Mouse (Mus musculus) spleen, postnatal 4 days (tissue): Measurements from ENCODE around the gene Akt2.
A peak's percentile ranks its signal among the peaks of the same experiment; 100 is the strongest.
"Not testable (repeated sequence)": the region's sequence is repeated elsewhere in the genome, so short reads cannot be mapped to it uniquely, and the experiment has no call there.

Experiments
- DNase-seq, 2 experiments: peaks; one replicate each; pipeline ENCODE4 v3.0.0; 2022; ENCODE audit warnings: low spot score in 2 of 2

The Akt2 gene

DNA sequence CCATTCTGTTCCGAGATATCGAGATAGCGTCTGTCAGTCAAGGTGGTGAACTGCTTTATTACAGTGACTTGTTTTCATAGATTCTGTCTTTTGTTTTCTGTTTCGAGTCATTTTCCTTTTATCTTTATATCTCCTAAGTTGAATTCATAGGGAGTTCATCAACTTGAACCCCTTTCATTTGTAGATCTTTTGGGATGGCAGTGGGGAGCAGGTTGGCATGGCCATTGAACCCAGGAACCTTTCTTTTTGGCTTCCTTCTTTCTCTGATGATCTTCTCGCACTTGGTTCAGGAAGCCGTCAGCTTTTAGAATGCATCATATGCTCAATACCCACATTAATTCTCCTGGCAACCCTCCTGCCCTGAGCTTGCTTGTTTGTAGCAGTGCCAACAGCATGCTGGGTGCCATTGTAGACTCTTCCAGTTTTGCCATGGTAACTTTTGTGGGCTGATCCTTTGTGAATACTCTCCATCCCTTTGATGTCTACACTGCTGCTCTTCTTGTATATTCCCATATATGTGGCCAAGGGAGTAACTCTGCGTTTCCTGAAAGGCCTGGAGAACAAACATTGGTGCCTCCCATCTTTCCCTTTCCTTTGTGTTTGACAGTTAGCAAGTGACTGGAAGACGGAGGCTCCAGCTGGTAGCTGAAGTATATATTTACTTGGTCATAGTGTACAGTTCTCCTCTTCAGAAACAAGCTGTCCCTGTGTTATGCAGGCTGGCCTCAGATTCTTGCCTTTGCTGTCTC lies 22.6 kb downstream of the Akt2 start:
- DNase-seq = no peak

DNA sequence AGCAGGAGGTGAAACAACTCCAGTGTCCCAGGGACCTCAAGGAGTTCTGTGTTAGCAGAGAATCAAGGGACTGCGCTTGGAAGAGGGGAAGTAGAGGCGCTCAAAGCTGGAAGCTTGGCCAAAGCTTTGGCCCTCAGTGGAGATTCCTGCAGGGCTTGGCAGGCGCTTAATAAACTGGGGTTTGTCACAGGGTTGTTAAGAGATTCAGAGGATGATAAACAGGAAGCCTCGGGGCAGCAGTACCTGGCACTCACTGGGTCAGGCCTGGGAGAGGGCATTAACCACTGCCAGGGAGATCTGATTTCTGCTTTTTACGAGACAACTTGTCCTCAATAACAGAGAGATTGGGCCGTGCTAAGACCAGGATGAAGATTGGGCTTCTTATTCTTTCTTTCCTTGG lies 29.7 kb downstream of the Akt2 start:
- DNase-seq = no peak

DNA sequence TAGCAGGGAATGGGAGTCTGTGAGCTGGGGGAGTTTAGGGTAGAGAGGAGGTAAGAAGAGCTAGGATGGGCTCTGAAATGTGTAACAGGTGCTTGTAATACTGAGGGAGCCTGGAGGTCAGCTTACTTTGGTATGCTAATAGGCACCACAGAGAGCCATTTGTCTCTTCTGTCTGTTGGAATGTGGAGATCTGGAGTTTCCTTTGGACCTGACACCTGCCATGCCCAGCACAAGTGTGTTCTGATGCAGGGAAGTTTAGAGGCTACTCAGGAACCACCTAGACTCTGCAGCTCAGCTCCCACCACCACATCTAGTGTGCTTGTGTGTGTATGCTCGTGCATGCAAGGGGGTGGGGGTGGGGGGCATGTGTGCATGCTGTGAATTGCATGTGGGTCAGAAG lies 30.9 kb downstream of the Akt2 start:
- no peak for DNase-seq

DNA sequence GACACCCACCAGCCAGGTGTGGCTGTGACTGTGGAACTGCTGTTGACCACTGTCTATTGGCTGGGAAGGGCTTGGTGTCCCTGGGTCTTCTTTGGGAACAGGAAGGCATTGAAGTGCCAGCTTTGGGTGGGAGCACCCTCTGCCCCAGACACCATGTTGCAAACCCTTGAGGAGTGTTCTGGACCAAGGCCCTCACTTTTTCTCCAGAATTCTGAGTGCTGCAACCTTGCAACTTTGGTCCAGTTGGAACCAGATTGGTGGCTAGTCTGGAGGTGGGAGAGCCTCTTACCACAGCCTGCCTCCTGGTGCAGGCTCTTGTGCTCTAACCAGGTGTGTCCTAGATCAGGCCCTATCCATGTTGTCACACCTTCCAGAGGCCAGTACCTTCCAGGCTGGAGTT lies 33.6 kb downstream of the Akt2 start:
- no peak for DNase-seq

DNA sequence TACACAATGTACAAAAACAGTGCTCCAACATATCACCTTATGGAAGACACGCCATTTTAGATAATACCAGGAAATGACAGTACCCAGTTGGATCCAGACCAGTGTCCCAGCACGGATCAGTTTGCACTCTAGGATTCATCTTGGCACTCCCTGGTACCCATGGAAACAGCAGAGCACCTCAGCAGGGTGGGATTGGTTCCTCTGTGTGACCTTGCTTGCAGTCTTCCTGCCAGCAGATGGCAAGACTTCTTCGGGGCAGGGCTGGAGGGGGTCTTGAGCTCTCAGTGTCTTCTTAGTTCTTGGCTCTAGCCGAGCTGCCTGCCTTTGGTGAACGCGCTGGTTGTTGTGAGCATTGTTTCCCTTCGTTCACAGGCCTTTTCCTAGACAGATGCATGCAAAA lies 36.4 kb downstream of the Akt2 start:
- no peak for DNase-seq

DNA sequence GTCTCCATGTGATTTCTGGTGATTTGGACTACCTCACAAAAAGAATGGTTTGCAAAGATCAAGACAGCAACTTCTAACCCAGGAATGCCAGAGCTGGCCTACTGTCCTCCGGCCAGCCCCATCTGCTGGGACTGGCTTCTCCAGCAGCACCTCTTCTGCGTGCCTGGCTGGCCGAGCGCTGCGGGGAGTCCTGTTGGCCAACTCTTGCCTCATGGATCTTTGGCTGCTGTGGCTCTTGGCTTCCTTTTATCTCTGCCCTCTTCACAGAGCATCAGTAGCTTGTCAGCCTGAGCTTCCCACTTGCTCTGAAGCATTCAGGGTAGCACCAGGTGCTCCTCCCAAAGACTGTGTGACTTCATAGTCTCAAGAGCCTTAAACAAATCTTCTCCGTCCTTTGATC lies 36.8 kb downstream of the Akt2 start:
- no peak for DNase-seq

DNA sequence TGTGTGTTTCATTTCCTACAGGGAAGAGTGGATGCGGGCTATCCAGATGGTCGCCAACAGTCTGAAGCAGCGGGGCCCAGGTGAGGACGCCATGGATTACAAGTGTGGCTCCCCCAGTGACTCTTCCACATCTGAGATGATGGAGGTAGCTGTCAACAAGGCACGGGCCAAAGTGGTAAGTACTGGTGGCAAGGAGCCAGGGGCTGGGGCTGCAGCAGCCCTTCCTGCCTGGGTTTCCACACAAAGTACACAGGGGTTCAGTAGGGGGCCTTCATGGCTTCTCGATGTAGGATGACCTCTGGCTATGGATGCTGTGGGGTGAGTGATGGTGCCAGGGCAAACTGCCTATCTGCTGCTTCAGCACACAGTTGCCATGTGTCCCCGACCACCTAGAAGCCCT lies 37.5 kb downstream of the Akt2 start:
- DNase-seq = not testable (repeated sequence)

DNA sequence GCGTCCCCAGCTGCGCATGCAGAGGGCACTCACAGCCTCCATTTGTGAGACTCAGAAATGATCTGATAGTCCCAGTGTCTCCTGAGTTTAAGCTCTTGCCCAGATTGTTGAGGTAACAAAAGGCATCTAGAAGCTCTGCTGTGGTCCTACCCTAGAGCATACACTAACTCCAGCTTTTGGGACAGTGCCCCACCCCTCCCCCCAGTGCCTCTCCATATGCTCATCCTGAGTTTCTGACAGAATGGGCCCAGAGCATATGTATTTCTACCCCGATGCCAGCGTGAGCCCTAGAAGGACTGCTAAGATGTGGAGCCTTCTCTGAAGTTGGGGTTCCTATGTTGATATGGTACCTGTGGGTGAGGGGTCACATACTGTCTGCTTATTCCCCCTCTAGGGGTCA lies 40.1 kb downstream of the Akt2 start:
- DNase-seq = no peak

DNA sequence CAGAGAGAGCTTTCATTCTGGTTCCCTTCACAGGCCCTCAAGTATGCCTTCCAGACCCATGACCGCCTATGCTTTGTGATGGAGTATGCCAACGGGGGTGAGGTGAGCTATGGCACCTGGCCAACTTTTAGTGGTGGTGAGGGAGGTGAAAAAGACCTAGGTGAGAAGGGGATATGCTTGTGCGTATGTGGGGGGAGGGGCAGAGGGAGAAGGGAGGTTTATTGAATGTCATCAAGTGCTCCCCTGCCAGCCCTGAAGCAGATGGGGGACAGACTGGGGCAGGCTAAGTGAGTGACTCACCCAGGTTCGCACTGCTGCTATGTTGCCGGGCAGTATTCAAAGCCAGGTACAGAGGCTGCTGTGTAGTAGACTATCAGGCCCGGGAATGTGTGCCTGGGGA lies 41.8 kb downstream of the Akt2 start:
- DNase-seq = no peak

DNA sequence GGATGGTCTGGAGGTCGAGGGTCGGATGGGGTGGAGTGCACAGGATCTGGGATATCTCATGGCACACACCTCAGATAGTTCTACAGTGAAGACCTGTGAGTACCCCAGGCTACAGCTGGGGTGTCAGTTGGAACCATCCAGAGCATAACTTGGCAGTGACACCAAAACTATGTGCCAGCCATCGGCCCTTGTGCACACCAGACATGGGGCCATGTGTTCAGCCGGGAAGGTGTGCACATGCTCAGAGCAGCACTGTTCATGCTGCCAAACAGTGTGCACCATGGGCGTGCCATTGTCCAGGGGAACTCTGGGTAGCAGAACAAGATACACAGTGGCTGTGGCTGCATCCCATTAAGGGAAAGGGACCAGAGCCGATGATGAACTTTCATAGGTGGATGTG lies 43.3 kb downstream of the Akt2 start:
- no peak for DNase-seq

DNA sequence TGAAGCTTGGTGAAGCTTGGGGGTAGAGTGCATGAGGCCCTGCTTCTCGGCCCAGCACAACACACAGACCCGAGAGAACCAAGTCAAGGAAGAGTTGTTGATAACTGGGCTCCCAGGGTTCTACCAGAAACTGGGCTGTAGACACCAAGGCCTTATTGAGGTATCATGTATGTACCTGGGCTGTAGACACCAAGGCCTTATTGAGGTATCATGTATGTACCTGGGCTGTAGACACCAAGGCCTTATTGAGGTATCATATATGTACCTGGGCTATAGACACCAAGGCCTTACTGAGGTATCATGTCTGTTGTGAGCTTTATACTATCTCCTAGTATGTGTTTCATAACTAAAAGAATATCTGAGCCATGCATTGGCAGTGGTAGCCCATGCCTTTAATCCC lies 43.7 kb downstream of the Akt2 start:
- not testable (repeated sequence) for DNase-seq

DNA sequence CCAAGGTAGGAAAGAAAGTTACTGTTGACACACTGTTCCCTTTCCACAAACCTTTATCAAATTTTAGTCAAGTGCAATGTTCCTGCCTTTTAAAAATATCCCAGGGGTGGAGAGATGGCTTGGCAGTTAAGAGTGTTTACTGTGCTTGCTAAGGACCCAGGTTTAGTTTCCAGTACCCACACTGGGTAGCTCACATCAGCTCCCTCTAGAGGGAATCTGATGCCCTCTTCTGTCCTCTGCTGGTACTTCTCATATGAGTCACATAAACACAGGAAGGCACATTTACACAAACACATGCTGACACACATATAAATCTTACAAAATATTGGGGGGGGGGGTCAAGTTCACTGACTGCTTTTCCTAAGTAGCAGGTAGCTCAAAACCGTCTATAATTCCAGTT lies 53.1 kb downstream of the Akt2 start:
- no peak for DNase-seq

DNA sequence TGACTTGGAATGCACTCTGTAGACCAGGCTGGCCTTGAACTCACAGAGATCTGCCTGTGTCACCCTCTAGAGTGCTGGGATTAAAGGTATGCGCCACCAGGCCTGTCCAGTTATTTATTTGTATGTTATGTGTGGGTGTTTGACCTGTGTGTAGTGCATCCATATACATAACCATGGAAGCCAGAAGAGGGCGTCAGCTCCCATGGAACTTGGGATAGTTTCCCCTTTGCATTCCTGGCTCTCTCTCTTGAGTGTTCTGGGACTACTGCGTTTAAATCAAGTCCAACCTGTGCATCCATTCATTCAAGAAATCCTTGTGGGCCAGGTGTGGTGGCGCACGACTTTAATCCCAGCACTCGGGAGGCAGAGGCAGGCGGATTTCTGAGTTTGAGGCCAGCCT lies 55.2 kb downstream of the Akt2 start:
- DNase-seq = no peak

DNA sequence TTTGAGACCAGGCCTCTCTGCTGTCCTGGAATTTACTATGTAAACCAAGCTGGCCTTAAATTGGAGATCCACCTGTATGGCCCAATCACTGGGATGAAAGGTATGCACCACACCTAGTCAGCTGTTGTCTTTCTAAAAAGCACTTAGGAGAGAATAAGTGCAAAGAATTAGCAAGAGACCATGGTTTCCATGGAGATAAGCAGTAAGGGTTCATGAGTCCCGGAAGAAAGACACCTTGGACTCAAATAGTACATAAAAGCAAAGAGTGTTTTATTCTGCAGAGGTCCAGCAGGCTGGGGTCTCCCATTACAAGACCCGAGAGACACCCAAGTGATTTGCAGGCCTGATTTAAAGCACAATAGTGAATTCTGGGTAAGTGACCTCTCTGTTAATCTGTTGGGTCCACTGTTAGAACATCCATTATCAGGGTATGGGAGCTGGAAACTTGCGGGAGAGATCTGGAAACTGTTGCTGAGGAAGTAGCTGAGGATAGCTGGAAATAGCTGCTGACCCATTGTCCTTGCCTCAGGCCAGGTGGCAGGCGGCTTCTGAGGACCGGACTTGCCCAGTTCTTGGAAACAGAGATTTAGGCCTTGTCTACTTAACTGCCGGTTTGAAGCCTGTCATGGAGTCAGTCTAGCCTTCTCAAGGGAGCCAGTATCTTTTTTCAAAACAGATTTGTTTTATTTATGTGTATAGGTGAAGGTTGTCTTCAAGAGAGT lies 56.1 kb downstream of the Akt2 start:
- no peak for DNase-seq

DNA sequence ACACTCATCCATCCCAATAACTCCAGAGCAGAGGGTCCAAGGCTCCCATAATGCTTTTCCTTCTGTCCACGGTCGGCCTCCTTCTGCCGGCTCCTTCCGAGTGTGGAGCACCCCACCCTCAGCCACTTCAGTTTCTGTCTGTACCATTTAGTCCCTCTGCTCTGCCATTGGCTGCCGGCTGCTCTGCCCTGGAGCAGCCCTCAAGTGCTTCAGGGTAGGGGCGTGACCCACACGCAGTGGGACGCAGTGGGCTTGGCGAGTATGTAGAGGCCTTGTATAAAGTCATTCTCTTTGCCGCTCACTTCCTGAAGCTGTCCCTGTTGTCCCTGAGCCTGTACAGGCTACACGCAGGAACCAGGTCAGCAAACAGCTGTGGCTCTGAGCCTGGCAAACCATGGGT lies 58.4 kb downstream of the Akt2 start:
- DNase-seq = no peak

DNA sequence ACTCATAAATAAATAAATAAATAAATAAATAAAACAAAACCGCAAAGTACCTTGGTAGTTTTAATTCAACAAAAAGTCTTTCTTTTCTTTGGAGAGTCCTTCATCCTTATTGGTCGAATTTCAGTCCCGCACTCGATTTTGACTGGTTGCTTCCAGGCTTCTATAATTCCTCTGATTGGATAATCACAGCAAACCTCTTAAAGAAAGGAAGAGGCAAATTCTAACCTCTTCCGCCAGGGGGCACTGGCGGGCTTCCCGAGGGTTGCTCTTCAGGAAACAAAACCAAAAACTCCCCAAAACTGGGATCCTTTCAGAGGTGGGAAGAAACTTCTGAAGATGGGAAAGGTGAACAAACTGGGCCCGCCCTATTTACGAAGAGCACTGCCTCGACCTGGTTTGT lies 59.6 kb downstream of the Akt2 start:
- peak; percentile 60 to 80 for DNase-seq

DNA sequence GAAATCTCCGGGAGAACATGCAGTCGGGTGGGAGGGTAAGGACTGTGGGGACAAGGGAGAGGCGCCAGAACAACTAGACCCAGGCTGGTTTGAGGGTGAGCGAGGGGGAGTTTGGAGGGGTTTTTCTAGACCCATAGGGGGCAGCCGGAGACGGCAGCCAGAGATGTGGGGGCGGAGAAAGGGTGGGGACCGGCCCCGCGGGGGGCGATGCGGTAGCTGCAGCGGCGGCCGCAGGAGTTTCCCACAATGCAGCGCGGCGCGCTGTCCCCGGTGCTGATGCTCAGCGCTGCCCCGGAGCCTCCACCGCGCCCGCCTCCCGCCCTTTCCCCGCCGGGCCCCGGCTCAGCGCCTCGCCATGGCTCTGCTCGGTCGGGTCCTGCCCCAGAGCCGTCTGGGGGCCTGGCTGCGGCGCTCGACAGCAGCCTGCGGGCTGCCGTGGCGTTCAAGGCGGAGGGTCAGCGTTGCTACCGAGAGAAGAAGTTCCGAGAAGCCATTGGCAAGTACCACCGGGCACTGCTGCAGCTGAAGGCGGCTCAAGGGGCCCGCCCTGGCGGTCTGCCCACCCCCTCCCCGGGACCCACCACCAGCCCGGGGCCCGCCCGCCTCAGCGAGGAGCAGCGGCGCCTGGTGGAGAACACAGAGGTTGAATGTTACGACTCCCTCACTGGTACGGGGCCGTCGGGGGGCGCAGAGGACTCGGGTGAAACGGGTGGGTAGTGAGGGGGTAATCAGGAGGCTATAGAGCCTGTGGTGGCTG lies 62.5 kb downstream of the Akt2 start, which contains the start of gene Ttc9b:
Gene Ttc9b (plus strand): TSS at position 235 of the 757 bp plus-strand sequence.
- DNase-seq = peak; percentile 38 to 77

DNA sequence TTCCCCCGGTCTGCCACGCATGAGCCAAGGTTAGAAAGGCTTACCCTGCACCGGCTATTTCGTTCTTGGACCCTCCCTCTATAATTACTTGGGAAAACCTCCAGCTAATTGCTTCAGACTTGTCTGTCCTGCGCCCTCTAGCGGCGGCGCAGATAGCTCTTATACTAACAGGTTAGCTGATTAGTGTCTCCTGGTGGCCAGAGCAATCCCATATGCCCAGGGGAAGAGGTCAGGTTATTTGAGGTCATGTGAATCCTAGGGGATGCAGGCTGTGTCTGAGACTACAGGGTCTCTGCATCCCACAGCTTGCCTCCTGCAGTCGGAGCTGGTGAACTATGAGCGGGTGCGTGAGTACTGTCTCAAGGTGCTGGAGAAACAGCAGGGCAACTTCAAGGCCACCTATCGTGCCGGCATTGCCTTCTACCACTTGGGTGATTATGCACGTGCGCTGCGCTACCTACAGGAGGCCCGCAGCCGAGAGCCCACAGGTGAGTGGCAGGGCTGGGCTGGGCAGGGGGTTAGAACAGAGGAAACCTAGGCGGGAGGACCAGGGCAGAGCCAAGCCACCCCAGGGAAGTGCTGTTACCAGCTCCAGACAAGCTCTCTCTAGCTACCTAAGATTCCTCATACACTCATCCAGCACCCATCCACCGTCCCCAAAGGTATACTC lies 63.4 kb downstream of the Akt2 start:
- DNase-seq = no peak

DNA sequence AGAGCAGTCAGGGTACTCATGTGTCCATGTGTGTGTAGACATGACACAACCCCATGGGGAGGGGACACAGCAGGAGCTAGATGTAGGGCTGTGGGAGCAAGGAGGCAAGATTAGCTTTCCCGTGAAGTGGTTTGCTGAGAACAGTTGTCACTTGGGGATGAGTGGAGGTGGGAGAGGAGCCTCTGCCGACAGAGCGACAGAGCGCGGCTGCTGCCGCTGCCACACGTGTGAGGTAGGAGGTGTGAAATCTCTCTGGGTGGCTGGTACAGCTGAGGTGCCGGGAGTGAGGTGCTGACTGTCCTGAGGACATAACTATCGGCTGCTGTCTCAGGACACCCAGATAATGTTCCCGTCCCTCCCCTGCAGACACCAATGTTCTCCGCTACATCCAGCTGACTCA lies 64.2 kb downstream of the Akt2 start:
- no peak for DNase-seq

DNA sequence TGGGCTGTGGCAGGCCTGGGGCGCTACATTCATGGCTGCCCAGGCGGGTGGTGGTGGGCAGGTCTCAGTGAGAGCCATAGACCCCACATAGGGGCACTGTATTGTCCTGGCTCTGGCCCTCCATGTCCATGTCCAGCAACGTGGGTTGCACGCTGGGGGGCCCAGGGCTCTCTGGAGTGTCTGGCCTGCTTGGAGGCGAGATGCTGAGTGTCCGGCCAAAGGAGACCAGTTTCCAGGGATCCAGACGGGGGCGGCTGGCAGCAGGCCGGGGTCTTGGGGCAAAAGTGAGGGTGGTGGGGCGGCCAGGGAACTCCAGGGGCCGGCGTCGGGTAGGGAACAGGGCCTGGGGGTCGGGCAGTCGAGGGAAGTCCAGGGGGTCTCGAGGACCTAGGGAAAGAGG lies 65.2 kb downstream of the Akt2 start:
- no peak for DNase-seq

DNA sequence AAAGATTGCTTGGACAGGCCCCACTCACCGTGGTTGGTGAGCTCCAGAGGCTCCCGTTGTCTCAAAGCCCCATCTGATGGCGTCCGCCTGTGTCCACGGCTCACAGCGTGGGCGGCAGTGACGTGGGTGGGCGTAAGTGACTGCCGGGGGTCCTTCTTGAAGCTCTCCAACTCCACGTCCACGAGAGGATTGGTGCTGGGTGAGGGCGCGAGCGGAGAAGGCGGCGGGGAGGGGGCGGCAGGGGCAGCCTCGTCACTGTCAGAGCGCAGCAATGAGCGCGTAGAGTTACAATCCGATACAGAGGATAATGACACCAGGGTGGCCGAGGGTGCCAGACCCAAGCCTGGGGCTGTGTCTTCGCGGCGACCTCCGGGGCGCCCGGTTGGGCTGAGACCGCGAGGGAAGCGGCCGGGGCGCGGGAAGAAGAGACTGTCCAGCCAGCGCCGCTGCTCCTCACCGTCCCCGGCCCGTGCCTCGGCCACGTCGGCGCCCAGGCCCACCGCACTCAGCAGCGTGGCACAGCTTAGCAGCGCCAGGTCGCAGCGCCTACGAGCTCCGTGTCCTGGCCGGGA lies 66.6 kb downstream of the Akt2 start:
- DNase-seq = no peak
